Mouse (Mus musculus): ENCODE measurements around the gene Olfr870.
"Not testable (repeated sequence)": the region's sequence is repeated elsewhere in the genome, so short reads cannot be mapped to it uniquely, and the experiment has no call there.

The Olfr870 gene

DNA sequence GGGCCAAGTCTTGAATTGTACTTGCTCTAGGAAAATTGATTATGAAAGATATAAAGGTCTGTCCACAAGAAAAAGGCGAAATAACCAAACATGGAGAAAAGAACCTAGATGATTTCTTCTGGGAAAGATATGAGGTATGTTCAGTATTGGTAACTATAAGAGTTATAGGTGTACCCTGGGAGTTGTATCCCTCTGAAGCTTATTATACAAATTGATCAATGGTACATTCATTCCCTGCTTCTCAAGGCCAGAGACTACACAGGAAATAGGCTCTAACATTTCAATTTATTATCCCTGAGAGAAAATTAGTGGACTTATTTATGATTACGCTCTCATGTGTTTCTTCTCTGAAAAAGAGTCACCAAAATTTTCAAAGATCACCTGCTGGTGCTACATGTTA lies at the start of gene Olfr870:
Olfr870 (minus strand) TSS at position 101 of the 400 bp plus-strand sequence.
- DNase-seq: no peak

GRCm38 (mm10) chr9:20211907-20212306 lies 38.0 kb upstream of the Olfr870 start, which contains the start of gene Olfr871:
Gene Olfr871, plus strand, starts transcription at chr9:20212207.
- no peak for DNase-seq

- no peak for DNase-seq
Observed at GRCm38 (mm10) chr9:20211477-20211876, 37.6 kb upstream of the Olfr870 start.

- no peak for DNase-seq
Observed at GRCm38 (mm10) chr9:20210812-20211211, 37.0 kb upstream of the Olfr870 start.

- not testable (repeated sequence) for DNase-seq
Observed at GRCm38 (mm10) chr9:20203413-20203984, 29.6 kb upstream of the Olfr870 start.

GRCm38 (mm10) chr9:20202131-20202530 lies 28.3 kb upstream of the Olfr870 start:
- no peak for DNase-seq

DNA sequence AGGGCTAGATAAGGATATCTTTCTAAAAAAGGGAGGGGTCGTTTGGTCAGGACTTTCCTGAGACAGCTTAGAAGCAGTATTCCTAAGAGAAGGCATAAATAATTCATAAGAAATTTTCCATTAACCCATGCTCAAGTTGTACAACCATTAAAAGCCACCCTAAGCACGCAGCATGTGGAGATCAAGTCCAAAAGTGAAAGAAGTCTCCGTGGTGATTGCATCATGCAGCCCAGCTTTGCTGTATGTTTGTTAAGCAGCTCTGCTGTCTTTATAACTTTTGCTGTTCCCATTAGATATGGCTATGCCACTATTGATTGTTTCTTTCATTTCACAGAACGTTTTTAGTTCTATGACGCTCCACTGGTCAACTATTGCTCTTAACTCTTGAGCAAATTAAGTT lies 5.6 kb upstream of the Olfr870 start:
- DNase-seq: no peak

GRCm38 (mm10) chr9:20149706-20150105 lies 24.2 kb downstream of the Olfr870 start:
- peak; percentile 19 for DNase-seq

- DNase-seq: no peak
Observed at GRCm38 (mm10) chr9:20128709-20129108, 45.1 kb downstream of the Olfr870 start, which contains the start of gene Olfr869. Gene Olfr869, plus strand, starts transcription at chr9:20129009.

Measured in kidney, adult 18-20 months (tissue).